Mouse (Mus musculus): ENCODE data around the gene Resp18. TPM values are rescaled to one million over a fixed set of nuclear protein-coding genes. Genes with fewer than 3 reads are reported as not detected.

Gene Resp18
- polyA plus RNA-seq (2014; fragmentation: Nextera tagmentation; extraction: Ambion mirVana): not detected in 2 replicates

DNA sequence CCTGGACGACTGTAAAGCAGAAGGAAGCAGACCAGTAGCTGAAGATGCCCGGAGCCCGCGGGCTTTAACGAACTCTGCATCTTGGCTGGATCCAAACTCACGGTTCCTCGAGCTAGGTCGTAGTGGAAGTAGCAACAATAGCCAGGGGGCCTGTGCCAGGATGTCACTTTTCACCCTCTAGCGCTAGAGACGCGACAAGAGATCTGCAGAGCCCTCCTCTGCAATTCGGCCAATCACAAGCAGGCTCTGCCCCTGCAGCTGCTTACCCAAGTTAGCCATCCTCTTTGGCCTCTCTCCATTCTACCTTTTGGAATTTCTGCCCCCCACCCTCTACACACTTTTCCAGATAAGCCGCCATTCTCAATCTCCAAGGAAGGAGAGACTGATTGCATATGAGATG is at the start of gene Resp18:
Resp18 (minus strand) TSS at position 188 of the 400 bp plus-strand sequence.
- Histone ChIP-seq H3K9me3 (ENCODE audit: control insufficient read depth, low read length) (no peaks in the 10 kb centered on the region), H3K9ac (ENCODE audit: low read depth, low read length) (no peak within 1 kb of the TSS), H3K4me3 (ENCODE audit: low read length) (no peak within 1 kb of the TSS), H3K36me3 (ENCODE audit: control insufficient read depth, insufficient read depth, low read length) (no peaks in the 10 kb centered on the region), H3K27me3 (ENCODE audit: control insufficient read depth, insufficient read depth, low read length) (peaks cover 12% of the 10 kb centered on the region; the same call in 1 of the 2 replicates), H3K4me2 (replicated peaks; ENCODE audit: low read depth, low read length) (no peak within 1 kb of the TSS), H3K27ac (ENCODE audit: low read depth, low read length) (no peak within 1 kb of the TSS), H3K4me1 (ENCODE audit: control insufficient read depth, insufficient read depth, low read length) (no peaks in the 10 kb centered on the region)
- 4% methylated on average over 13 of the region's 13 CpGs for WGBS
- no peak for ATAC-seq (ENCODE audit: low FRiP score, low TSS enrichment)

- Histone ChIP-seq H3K4me2 (replicated peaks; ENCODE audit: low read depth, low read length) (no peak overlapping the region), H3K9me3 (ENCODE audit: control insufficient read depth, low read length) (peaks cover 3% of the 10 kb centered on the region; the same call in 1 of the 2 replicates), H3K4me1 (ENCODE audit: control insufficient read depth, insufficient read depth, low read length) (no peaks in the 10 kb centered on the region), H3K9ac (ENCODE audit: low read depth, low read length) (no peak overlapping the region), H3K27ac (ENCODE audit: low read depth, low read length) (no peak overlapping the region), H3K4me3 (ENCODE audit: low read length) (no peak overlapping the region), H3K36me3 (ENCODE audit: control insufficient read depth, insufficient read depth, low read length) (no peaks in the 10 kb centered on the region), H3K27me3 (ENCODE audit: control insufficient read depth, insufficient read depth, low read length) (no peaks in the 10 kb centered on the region)
- ATAC-seq (ENCODE audit: low FRiP score, low TSS enrichment): no peak
Observed at GRCm38 (mm10) chr1:75327461-75327860, 49.2 kb upstream of the Resp18 start.

DNA sequence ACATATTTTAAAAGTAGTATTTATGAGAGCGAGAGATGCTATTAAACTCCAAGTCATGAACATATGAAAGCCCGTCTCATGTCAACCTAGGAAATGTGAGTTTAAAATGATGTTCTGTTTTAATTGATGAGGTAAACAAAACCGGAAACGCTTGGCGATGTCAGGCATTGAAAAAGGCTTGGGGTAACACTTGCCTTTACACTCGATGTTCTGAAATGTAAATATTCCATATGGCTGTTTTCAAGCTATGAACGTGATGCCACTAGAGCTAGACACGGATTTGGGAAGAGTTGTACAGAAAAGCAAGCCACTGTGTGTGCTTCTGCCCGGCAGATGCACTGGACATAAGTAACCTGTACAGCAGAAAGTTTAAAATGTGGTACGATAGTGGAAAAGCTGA is 41.0 kb upstream of the Resp18 start:
- Histone ChIP-seq H3K9me3 (ENCODE audit: control insufficient read depth, low read length) (no peaks in the 10 kb centered on the region), H3K4me2 (replicated peaks; ENCODE audit: low read depth, low read length) (no peak overlapping the region), H3K4me3 (ENCODE audit: low read length) (no peak overlapping the region), H3K4me1 (ENCODE audit: control insufficient read depth, insufficient read depth, low read length) (peaks cover 7% of the 10 kb centered on the region; the same call in 1 of the 2 replicates), H3K9ac (ENCODE audit: low read depth, low read length) (no peak overlapping the region), H3K36me3 (ENCODE audit: control insufficient read depth, insufficient read depth, low read length) (peaks cover 13% of the 10 kb centered on the region), H3K27me3 (ENCODE audit: control insufficient read depth, insufficient read depth, low read length) (no peaks in the 10 kb centered on the region), H3K27ac (ENCODE audit: low read depth, low read length) (no peak overlapping the region)
- WGBS: 90% methylated on average over 10 of the region's 10 CpGs
- no peak for ATAC-seq (ENCODE audit: low FRiP score, low TSS enrichment)

- Histone ChIP-seq H3K4me2 (replicated peaks; ENCODE audit: low read depth, low read length) (no peak overlapping the region), H3K4me3 (ENCODE audit: low read length) (no peak overlapping the region), H3K27me3 (ENCODE audit: control insufficient read depth, insufficient read depth, low read length) (no peaks in the 10 kb centered on the region), H3K27ac (ENCODE audit: low read depth, low read length) (no peak overlapping the region), H3K36me3 (ENCODE audit: control insufficient read depth, insufficient read depth, low read length) (peaks cover 17% of the 10 kb centered on the region), H3K9me3 (ENCODE audit: control insufficient read depth, low read length) (no peaks in the 10 kb centered on the region), H3K9ac (ENCODE audit: low read depth, low read length) (no peak overlapping the region), H3K4me1 (ENCODE audit: control insufficient read depth, insufficient read depth, low read length) (peaks cover 7% of the 10 kb centered on the region; the same call in 1 of the 2 replicates)
- WGBS: 78% methylated on average over 4 of the region's 4 CpGs
- no peak for ATAC-seq (ENCODE audit: low FRiP score, low TSS enrichment)
Observed at GRCm38 (mm10) chr1:75318736-75319135, 40.5 kb upstream of the Resp18 start.

GRCm38 (mm10) chr1:75318301-75318700 is 40.1 kb upstream of the Resp18 start:
- Histone ChIP-seq H3K4me3 (ENCODE audit: low read length) (peak overlapping the region; percentile 1; the same call in 1 of the 2 replicates), H3K27ac (ENCODE audit: low read depth, low read length) (no peak overlapping the region; the same call in 1 of the 2 replicates), H3K9me3 (ENCODE audit: control insufficient read depth, low read length) (no peaks in the 10 kb centered on the region), H3K9ac (ENCODE audit: low read depth, low read length) (no peak overlapping the region), H3K36me3 (ENCODE audit: control insufficient read depth, insufficient read depth, low read length) (peaks cover 22% of the 10 kb centered on the region), H3K4me1 (ENCODE audit: control insufficient read depth, insufficient read depth, low read length) (peaks cover 7% of the 10 kb centered on the region; the same call in 1 of the 2 replicates), H3K27me3 (ENCODE audit: control insufficient read depth, insufficient read depth, low read length) (no peaks in the 10 kb centered on the region), H3K4me2 (replicated peaks; ENCODE audit: low read depth, low read length) (peak overlapping the region; percentile 10; the same call in 1 of the 2 replicates)
- no peak for ATAC-seq (ENCODE audit: low FRiP score, low TSS enrichment)
- 74% methylated on average over 3 of the region's 3 CpGs for WGBS

DNA sequence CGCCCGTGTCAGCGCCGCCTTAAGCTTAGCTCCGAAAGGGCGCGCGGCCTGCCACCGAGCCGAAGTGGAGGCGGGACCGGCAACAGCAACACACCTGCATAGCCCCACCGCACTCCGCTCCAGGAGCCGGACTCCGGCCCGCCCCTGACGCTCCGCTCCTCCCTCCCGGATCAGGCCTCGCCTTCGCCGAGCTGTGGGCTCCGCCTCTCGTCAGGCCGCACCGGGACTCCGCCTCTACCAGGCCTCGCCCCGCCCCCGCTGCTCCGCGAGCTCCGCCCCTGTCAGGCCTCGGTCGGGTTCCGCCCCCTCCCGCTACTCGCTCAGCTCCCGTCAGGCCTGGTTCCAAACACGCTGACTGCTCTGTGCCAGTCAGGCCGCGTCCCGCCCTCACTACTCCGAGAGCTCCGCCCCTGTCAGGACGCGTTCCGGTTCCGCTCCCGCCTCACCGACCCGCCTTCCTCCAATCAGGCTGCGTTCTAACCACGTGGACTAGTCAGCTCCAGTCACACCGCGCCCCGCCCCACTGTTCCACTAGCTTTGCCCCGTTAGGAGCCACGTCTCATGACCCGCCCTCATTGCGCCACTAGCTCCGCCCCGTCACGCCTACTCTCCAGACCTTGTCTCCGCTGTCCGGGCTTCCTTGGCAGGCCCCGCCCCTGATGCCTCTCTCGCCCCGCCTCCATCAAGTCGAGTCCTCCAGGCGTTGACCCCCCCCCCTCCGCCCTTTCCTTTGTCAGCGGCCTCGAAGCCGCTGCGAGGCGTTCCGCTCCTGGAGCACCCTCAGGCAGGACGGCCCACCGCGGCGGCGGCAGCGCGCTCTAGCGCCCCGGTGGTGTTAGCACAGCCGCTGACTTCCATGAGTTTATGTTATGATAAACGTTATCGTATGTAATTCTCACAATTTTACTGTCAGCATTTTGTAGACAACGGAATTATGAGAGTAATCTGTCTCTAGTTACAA is 39.3 kb upstream of the Resp18 start, which contains the start of gene Dnpep:
Dnpep (minus strand) TSS at position 750 of the 961 bp plus-strand sequence.
- Histone ChIP-seq H3K4me2 (replicated peaks; ENCODE audit: low read depth, low read length) (peak within 1 kb of the TSS; percentile 85), H3K4me1 (ENCODE audit: control insufficient read depth, insufficient read depth, low read length) (peaks cover 7% of the 10 kb centered on the region; the same call in 1 of the 2 replicates), H3K27ac (ENCODE audit: low read depth, low read length) (peak within 1 kb of the TSS; percentile 83), H3K36me3 (ENCODE audit: control insufficient read depth, insufficient read depth, low read length) (peaks cover 30% of the 10 kb centered on the region), H3K9me3 (ENCODE audit: control insufficient read depth, low read length) (no peaks in the 10 kb centered on the region), H3K9ac (ENCODE audit: low read depth, low read length) (peak within 1 kb of the TSS; percentile 73), H3K27me3 (ENCODE audit: control insufficient read depth, insufficient read depth, low read length) (no peaks in the 10 kb centered on the region), H3K4me3 (ENCODE audit: low read length) (peak within 1 kb of the TSS; percentile 57)
- peak; percentile 98 for ATAC-seq (ENCODE audit: low FRiP score, low TSS enrichment)
- WGBS: under 1% methylated on average over 90 of the region's 92 CpGs

DNA sequence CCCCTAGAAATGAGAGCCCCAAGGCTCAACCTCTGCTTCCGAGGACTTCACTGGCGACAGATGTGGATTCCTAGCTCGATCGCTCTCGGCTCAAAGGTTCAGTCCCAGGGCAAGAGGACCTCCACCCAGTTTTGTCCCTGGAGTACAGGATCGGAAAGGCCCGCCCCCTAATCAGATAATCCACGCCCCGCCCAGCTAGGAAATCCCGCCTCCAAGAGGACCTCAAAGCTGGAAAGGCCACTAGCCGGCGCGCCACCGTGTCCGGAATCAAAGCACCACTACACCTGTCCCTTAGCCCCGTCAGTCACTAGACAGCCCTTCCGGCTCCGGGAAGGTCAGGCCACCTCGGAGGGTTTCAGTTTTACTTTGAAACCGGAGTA is 38.6 kb upstream of the Resp18 start:
- ATAC-seq (ENCODE audit: low FRiP score, low TSS enrichment): peak; percentile 47

GRCm38 (mm10) chr1:75315456-75316365 is 37.5 kb upstream of the Resp18 start:
- H3K36me3 ChIP-seq (ENCODE audit: control insufficient read depth, insufficient read depth, low read length): peaks cover 45% of the 10 kb centered on the region

More for the DNA sequence above, 38.6 kb upstream of the Resp18 start:
- peaks cover 35% of the 10 kb centered on the region for H3K36me3 ChIP-seq (ENCODE audit: control insufficient read depth, insufficient read depth, low read length)
- H3K9ac ChIP-seq (ENCODE audit: low read depth, low read length): peak overlapping the region; percentile 73
- no peaks in the 10 kb centered on the region for H3K9me3 ChIP-seq (ENCODE audit: control insufficient read depth, low read length)
- peaks cover 7% of the 10 kb centered on the region; the same call in 1 of the 2 replicates for H3K4me1 ChIP-seq (ENCODE audit: control insufficient read depth, insufficient read depth, low read length)
- H3K4me3 ChIP-seq (ENCODE audit: low read length): peak overlapping the region; percentile 57
- H3K4me2 ChIP-seq (replicated peaks; ENCODE audit: low read depth, low read length): peak overlapping the region; percentile 85
- peak overlapping the region; percentile 83 for H3K27ac ChIP-seq (ENCODE audit: low read depth, low read length)
- WGBS: 0% methylated on average over 20 of the region's 20 CpGs
- no peaks in the 10 kb centered on the region for H3K27me3 ChIP-seq (ENCODE audit: control insufficient read depth, insufficient read depth, low read length)

More at GRCm38 (mm10) chr1:75315456-75316365, 37.5 kb upstream of the Resp18 start:
- ATAC-seq (ENCODE audit: low FRiP score, low TSS enrichment): no peak
- Histone ChIP-seq H3K4me1 (ENCODE audit: control insufficient read depth, insufficient read depth, low read length) (peaks cover 7% of the 10 kb centered on the region; the same call in 1 of the 2 replicates), H3K4me2 (replicated peaks; ENCODE audit: low read depth, low read length) (peak overlapping the region; percentile 85), H3K27me3 (ENCODE audit: control insufficient read depth, insufficient read depth, low read length) (no peaks in the 10 kb centered on the region), H3K9ac (ENCODE audit: low read depth, low read length) (peak overlapping the region; percentile 73; the same call in 1 of the 2 replicates), H3K9me3 (ENCODE audit: control insufficient read depth, low read length) (no peaks in the 10 kb centered on the region), H3K27ac (ENCODE audit: low read depth, low read length) (no peak overlapping the region; the same call in 1 of the 2 replicates), H3K4me3 (ENCODE audit: low read length) (peak overlapping the region; percentile 57)
- WGBS: 80% methylated on average over 29 of the region's 29 CpGs

Data from kidney, embryonic 14.5 days (tissue).